Mouse (Mus musculus) layer of hippocampus, postnatal 14 days (tissue): ENCODE data around the gene Parg. TPM values are rescaled to one million over a fixed set of nuclear protein-coding genes. Genes with fewer than 3 reads are reported as not detected.

Experiments
- DNase-seq, 2 experiments: peaks; one replicate each; pipeline ENCODE4 v3.0.0; 2021 to 2022; ENCODE audit warnings: low spot score in 2 of 2, mixed read lengths in 1 of 2
- total RNA-seq, 2 experiments: library from RNA; stranded (reverse); gene quantifications; 2 replicates each; pipeline ENCODE4 v1.2.3; 2021

Parg gene
- total RNA-seq, 2 experiments from 2014 or later, result 40.5 to 41.6 TPM

DNA sequence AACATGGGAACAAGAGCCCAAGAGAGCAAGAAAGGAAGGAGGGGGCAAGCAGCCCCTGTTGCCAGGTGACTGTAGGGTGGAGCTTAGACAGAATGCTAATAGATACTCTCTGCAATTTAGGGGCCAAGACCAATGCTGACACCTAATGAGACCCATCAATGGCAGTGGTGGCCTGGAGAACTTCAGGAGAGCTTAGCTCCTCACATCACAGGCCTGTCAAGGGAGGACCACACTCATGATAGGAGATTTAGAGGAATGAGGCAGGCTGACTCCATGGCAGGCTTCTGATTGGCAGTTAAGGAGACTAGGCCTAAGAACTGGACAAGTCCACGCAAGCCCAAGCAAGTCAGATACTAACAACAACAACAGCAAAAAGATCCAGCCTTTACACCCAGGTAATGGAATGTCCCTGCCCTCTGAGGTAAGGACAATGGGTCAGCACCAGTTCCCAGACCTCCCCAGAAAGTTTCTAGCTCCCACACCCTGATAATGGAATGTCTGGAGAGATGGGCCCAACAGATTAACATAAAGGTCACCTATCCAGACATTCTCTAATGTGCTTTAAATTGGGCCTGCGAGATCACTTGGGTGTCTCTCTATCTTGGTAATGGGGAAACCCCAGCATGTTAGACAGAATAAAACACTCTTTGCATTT is 109.8 kb downstream of the Parg start:
- DNase-seq, result no peak

DNA sequence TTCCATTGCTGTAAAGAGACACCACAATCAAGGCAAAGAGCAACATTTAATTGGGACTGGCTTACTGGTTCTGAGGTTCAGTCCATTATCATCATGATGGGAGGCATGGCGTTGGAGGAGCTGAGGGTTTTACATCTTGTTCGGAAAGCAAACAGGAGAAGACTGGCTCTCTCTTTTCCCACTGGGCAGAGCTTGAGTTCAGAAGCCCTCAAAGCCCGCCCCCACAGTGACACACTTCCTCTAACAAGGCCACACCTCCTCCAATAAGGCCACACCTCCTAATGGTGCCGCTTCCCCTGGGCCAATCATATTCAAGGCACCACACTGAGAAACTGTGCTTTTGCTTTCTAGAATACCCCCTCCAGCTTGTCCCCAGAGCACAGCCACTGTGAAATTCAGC is 116.1 kb downstream of the Parg start:
- no peak for DNase-seq

DNA sequence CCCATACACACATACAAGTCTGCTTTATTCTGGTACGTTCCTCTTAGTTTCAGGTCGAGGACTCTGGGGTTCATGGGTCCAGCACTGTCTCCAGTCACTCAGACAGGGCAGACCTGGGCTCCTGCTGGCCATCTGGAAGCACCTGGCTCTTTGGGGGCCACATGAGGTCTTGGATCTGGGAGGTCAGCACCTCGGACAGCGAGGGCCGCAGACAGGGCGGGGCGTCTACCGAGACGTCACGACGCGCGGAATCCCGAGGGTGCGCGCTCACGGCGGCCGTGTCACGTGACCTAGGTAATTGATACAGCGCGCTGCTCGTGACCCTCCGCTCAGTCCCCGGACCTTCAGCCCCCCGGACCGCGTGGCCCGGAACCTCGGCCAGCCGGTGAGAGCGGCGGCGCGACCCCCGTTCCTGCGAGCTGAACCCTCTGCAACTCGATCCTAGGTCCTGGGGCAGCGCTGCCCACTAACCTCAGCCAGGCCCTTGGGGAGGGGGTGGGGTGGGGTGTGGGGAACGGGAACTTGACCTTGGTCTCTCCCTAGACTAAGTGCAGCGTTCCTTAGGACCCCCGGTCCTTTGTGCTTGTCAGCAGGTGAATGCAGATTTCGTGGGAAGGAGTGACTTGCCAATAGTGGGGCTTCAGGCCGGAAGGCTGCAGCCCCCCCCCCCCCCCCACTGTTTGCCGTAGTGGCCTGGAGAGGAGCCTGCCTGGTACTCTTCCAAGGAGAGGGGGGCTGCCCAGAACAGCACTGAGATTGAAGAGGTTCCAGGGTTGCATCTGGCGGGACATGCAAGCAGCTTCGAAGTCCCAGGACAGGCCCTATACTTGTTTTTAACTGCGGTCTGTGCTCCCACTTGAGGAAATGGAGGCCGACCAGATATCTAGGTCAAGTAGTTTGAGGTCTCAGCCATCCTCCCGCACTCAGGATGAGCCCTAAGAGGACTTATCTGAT is 120.3 kb downstream of the Parg start, which contains the start of gene Ogdhl:
Gene Ogdhl (plus strand): TSS at position 288 of the 954 bp plus-strand sequence.
- peak; percentile 65 to 69 for DNase-seq

DNA sequence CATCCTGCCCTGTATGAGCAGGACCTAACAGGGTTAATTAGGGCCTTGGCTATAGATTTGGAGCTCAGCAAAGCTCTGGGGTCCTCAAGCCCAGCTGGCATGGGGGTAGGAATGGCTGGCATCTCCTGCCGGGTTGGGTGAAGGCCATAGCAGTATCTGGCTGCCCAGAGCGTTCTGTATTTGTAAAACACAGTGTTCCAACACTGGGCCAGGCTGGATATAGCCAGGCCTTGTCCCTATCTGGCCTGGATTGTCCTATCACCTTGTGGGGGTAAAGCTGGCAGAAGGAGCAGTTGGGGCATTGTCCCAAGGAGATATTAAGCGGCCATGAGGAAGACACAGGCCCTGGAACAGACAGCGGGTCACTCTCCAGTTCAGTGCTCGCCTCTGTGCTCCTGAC is 121.5 kb downstream of the Parg start:
- peak in 1 of 2 experiments; percentile 71 for DNase-seq

DNA sequence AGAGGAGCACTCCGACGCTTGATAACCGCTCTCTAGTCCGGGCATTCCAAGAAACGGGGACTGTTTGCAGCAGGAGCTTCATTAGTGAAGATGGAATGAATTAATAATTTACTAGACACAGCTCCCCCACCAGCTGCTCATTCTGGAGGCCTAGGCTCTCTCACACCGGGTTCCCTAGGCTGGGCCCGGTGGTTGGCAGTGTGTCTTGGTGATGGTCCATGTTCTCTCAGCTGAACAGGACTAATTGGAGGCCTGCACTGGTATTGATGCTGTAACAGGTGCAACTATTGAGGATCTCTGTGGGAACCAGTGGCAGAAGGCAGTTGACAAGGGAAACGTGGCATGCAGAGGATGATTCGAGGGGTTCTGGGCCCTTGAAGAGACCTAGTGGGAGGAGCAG is 125.6 kb downstream of the Parg start:
- peak; percentile 62 to 80 for DNase-seq

DNA sequence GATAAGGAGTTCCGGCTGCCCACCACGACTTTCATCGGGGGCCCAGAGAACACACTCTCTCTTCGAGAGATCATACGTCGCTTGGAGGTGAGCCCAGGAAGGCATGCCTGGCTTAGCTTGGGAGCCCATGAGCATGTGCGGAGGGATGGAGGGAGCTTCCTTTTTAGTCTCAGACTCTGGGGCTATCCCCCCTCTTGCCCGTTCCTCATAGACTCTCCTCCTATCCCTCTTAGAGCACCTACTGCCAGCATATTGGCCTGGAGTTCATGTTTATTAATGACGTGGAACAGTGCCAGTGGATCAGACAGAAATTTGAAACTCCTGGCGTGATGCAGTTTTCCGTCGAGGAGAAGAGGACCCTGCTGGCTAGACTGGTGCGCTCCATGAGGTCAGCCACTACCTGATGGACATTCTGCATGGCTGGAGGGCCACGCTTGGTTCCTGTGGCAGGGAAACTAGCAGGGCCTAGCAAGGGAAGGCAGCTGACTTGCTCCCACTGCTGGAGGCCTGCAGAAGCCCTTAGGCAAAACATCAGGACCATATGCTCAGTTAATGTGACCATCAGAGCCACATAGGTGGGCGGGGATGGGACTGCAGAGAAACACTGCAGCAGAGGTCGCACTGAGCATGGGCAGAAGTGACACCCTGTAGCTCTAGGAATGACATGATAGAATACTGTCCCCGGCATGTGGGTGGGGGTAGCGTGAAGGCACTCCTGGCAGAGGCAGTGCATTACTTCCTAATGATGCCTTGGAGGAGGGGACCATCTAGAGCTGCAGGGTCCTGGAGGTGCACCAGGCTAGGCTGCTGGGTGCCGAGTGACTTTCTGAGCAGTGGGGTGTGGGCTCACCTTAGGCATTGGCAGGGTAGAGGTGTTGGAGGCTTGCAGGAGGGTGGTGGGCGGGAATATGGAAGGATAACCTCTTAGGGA is 131.0 kb downstream of the Parg start:
- no peak for DNase-seq

DNA sequence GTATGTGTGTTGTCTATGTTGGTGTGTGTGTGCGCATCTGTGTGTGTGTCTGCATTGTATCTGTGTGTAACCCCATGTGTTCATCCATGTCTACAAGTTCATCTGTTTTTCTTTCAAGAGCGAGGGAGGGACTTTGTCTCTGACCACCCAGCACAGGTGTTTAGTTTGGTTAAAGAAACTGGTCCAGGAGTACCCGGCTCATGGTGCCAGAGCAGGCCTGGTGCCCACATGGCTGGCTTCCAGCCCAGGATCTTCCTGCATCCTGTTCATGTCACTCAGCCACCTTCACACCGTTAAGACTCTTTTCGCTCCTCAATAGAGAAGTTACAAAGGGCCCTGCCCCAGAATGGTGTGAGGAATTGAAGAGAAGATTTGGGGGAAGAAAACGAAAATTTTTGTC is 134.3 kb downstream of the Parg start:
- no peak for DNase-seq

DNA sequence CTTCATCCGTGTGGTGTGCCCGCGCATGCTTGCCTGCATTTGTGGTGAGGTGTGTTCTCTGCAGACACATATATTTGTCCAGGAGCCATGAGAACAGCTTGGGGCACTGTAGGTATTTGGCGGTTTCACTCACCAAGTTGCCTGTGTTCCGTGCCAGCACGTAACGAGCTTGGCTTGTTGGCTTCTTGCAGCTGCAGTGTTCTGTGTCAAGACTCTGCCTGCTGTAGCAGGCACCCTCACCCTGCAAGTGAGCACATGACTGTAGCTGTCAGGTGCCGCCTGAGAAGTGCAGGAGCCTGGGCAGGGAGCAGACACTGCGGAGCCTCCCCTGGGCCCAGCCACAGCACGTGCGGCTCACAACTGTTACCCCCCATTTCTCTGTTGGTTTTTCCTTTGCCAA is 134.8 kb downstream of the Parg start:
- DNase-seq, result no peak

DNA sequence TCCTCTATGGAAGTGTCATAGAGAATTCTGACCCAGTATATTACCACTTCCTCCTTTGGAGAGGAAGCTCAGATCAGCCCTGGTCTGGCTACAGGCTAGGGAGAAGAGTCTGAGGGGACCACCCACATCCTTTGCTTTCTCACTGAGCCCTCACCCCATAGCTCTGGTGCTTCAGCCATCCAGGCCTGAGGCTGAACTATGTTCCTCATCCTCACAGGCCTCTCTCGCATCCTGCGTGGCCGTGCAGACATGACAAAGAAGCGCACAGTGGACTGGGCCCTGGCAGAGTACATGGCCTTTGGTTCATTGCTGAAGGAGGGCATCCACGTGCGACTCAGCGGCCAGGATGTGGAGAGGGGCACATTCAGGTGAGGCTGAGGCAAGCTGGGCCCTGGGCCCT is 140.1 kb downstream of the Parg start:
- no peak for DNase-seq

DNA sequence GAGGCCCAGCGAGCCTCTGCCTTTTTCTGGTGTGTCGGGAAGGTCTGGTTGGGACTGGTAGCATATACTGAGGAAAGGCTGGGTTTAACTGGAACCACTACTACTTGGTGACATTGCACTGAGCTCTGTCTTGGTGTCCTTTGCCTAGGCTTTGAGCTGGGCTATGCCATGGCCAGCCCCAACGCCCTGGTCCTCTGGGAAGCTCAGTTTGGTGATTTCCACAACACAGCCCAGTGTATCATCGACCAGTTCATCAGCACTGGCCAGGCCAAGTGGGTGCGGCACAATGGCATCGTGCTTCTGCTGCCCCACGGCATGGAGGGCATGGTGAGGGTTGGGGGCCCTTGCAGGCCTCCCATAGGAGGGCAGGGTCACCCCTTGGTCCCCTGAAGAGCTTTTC is 142.4 kb downstream of the Parg start:
- no peak for DNase-seq

DNA sequence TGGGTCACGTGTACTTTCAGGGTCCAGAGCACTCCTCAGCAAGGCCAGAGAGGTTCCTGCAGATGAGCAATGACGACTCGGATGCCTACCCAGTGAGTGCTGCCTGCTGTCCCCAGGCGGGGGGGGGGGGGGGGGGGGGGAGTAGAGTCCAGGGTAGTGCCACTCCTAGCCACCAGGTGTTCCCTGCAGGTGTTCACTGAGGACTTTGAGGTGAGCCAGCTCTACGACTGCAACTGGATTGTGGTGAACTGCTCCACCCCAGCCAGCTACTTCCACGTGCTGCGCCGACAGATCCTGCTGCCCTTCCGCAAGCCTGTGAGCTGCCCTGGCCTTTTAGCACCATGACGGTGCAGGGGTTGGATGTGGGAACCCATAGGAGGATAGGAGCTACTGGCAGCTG is 142.9 kb downstream of the Parg start:
- no peak for DNase-seq

Other genes with a start within 250 kb of the Parg start
- gene Galnt15, start 173.0 kb upstream of the Parg start, total RNA-seq, result 1 to 10 TPM; 2.6 to 2.7 TPM
- 10 to 100 TPM; 16.5 to 16.7 TPM for gene Oxnad1, start 116.6 kb upstream of the Parg start, total RNA-seq
- 10 to 100 TPM; 32.9 to 40.7 TPM for gene Dph3, start 116.2 kb upstream of the Parg start, total RNA-seq
- not detected for gene Msmb, start 59.9 kb upstream of the Parg start, total RNA-seq
- 100 to 1,000 TPM; 137 to 141 TPM for gene Ncoa4, start 42.1 kb upstream of the Parg start, total RNA-seq
- 100 to 1,000 TPM in 1 of 2 experiments, 10 to 100 TPM in 1; 70.4 to 104 TPM for gene Timm23, start 51 bp upstream of the Parg start, total RNA-seq
- gene Ogdhl, start 120.1 kb downstream of the Parg start, total RNA-seq, result 10 to 100 TPM; 58.2 to 68.2 TPM
- gene 1700024G13Rik, start 186.4 kb downstream of the Parg start, total RNA-seq, result 1 to 10 TPM in 1 of 2 experiments, not detected in 1; 1.1 TPM